Mouse (Mus musculus): ENCODE measurements around the gene Oxld1. TPM values are rescaled to one million over a fixed set of nuclear protein-coding genes. Genes with fewer than 3 reads are reported as not detected.

The Oxld1 gene
- polyA plus RNA-seq, 1 experiment from 2014 or later: 16.4 TPM

- Histone ChIP-seq H3K27me3 (replicated peaks) (no peaks in the 10 kb centered on the region), H3K4me1 (replicated peaks) (peaks cover 31% of the 10 kb centered on the region), H3K4me3 (replicated peaks) (peak overlapping the region; percentile 90), H3K36me3 (peaks cover 27% of the 10 kb centered on the region), H3K27ac (peak overlapping the region; percentile 89), H3K4me2 (replicated peaks) (peak overlapping the region; percentile 92), H3K9me3 (no peaks in the 10 kb centered on the region), H3K9ac (peak overlapping the region; percentile 78)
- ATAC-seq: no peak
- WGBS: 26% methylated on average over 3 of the region's 3 CpGs
Observed at GRCm38 (mm10) chr11:120492878-120493203, 35.0 kb upstream of the Oxld1 start.

DNA sequence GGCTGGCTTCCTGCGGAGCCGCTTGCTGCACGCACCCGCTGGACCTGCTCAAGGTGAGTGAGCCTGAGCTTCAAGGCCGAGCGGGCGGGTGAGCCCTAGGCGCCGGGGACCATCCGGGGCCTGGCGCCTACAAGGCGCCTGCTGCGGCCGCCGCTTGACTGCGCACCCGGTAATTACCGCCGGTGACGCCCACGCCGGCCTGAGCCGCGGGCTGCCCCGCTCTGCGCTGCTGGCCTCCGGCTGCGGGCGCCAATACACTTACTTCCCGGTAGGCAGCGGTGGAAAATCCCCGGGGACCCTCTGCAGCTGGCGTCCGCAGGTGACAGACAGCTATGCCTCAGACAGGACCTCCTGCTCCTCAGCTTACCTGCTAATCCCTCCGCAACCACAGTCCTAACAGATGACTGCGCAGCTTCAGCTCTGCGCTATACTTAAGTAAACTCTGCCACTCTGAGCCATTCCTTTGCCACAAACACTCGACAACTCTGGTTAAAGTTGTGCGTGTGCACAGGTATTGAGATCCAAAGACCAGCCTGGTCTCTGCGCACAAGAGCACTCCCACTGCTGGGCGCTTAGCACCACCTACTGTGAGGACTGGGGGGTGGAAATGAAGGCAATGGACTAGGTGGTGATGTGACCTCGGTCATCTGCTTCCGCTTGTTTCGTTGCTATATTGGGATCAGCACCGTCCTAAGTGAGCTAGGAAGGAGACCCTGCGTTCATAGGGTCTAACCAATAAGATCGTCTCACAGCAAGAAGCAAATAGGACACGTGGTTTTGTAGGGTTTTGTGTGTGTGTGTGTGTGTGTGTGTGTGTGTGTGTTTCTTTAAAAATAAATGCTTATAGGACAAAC is 34.4 kb upstream of the Oxld1 start:
- H3K9me3 ChIP-seq: no peaks in the 10 kb centered on the region
- peaks cover 25% of the 10 kb centered on the region for H3K36me3 ChIP-seq
- no peaks in the 10 kb centered on the region for H3K27me3 ChIP-seq (replicated peaks)
- under 1% methylated on average over 48 of the region's 48 CpGs for WGBS
- peak overlapping the region; percentile 90 for H3K4me3 ChIP-seq (replicated peaks)
- H3K9ac ChIP-seq: peak overlapping the region; percentile 78
- peak overlapping the region; percentile 89 for H3K27ac ChIP-seq
- peaks cover 31% of the 10 kb centered on the region for H3K4me1 ChIP-seq (replicated peaks)
- peak overlapping the region; percentile 92 for H3K4me2 ChIP-seq (replicated peaks)
- peak; percentile 46 for ATAC-seq

DNA sequence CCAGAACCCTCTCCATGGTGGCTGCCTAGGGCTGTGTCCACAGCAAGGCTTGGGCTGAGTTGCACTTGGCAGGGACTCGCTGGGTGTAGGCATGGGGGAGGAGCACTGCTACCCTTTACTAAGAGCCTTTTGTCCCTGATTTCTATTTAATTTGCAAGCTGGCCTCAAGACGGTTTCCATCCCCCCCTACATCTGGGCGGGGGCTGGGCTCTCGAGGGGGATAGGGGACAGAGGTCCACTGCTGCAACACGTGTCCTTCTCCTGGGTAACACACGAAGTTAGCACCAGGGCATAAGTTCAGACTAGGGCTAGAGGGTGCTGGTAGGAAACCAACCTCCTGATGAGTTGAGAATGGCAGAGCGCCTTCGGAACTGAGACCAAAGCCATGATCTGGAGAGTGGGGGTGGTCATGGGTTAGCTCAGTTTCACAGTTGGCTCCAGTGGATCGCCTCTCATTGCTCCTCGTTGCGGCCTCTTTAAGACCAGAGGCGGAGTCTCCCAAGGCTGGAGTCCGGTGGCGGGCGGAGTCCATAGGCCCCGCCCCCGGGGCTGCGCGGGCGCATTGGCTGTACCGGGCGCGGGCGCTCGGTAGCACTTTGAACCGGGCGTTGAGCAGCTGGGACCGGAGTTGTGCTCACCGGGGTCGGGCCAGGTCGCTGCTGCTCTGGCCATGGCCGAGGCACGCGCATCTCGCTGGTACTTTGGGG is 33.6 kb upstream of the Oxld1 start, which contains the start of gene Slc25a10:
TSS of gene Slc25a10 (plus strand) at position 524 of the 707 bp plus-strand sequence.
- H3K36me3 ChIP-seq: peaks cover 20% of the 10 kb centered on the region
- peak within 1 kb of the TSS; percentile 78 for H3K9ac ChIP-seq
- no peaks in the 10 kb centered on the region for H3K27me3 ChIP-seq (replicated peaks)
- H3K4me3 ChIP-seq (replicated peaks): peak within 1 kb of the TSS; percentile 90
- H3K9me3 ChIP-seq: no peaks in the 10 kb centered on the region
- peaks cover 32% of the 10 kb centered on the region for H3K4me1 ChIP-seq (replicated peaks)
- peak within 1 kb of the TSS; percentile 92 for H3K4me2 ChIP-seq (replicated peaks)
- peak; percentile 91 for ATAC-seq
- peak within 1 kb of the TSS; percentile 89 for H3K27ac ChIP-seq
- under 1% methylated on average over 35 of the region's 35 CpGs for WGBS

- no peak for ATAC-seq
- H3K9ac ChIP-seq: 0 out of 2 replicates have a peak overlapping the region, but pooled peaks have one; percentile 3
- H3K4me1 ChIP-seq (replicated peaks): peaks cover 40% of the 10 kb centered on the region
- H3K27me3 ChIP-seq (replicated peaks): no peaks in the 10 kb centered on the region
- 40% methylated on average over 4 of the region's 4 CpGs for WGBS
- H3K27ac ChIP-seq: peak overlapping the region; percentile 89
- 0 out of 2 replicates have a peak overlapping the region, but pooled peaks have one; percentile 10 for H3K4me2 ChIP-seq (replicated peaks)
- no peak overlapping the region for H3K4me3 ChIP-seq (replicated peaks)
- H3K9me3 ChIP-seq: no peaks in the 10 kb centered on the region
- peaks cover 12% of the 10 kb centered on the region for H3K36me3 ChIP-seq
Observed at GRCm38 (mm10) chr11:120490291-120491046, 32.6 kb upstream of the Oxld1 start.

- H3K4me2 ChIP-seq (replicated peaks): no peak overlapping the region; the same call in 1 of the 2 replicates
- peak overlapping the region; percentile 89 for H3K27ac ChIP-seq
- ATAC-seq: peak; percentile 78
- H3K36me3 ChIP-seq: peaks cover 7% of the 10 kb centered on the region; the same call in 1 of the 2 replicates
- H3K9ac ChIP-seq: 0 out of 2 replicates have a peak overlapping the region, but pooled peaks have one; percentile 6
- H3K4me3 ChIP-seq (replicated peaks): no peak overlapping the region
- peaks cover 43% of the 10 kb centered on the region for H3K4me1 ChIP-seq (replicated peaks)
- WGBS: 52% methylated on average over 4 of the region's 4 CpGs
- H3K27me3 ChIP-seq (replicated peaks): no peaks in the 10 kb centered on the region
- no peaks in the 10 kb centered on the region for H3K9me3 ChIP-seq
Observed at GRCm38 (mm10) chr11:120489054-120489761, 31.3 kb upstream of the Oxld1 start.

- H3K27me3 ChIP-seq (replicated peaks): no peaks in the 10 kb centered on the region
- peaks cover 44% of the 10 kb centered on the region for H3K4me1 ChIP-seq (replicated peaks)
- H3K36me3 ChIP-seq: peaks cover 7% of the 10 kb centered on the region; the same call in 1 of the 2 replicates
- H3K4me2 ChIP-seq (replicated peaks): no peak overlapping the region
- H3K4me3 ChIP-seq (replicated peaks): no peak overlapping the region
- no peak for ATAC-seq
- no peaks in the 10 kb centered on the region for H3K9me3 ChIP-seq
- no peak overlapping the region for H3K9ac ChIP-seq
- 64% methylated on average over 4 of the region's 4 CpGs for WGBS
- H3K27ac ChIP-seq: no peak overlapping the region; the same call in 1 of the 2 replicates
Observed at GRCm38 (mm10) chr11:120488516-120488915, 30.6 kb upstream of the Oxld1 start.

DNA sequence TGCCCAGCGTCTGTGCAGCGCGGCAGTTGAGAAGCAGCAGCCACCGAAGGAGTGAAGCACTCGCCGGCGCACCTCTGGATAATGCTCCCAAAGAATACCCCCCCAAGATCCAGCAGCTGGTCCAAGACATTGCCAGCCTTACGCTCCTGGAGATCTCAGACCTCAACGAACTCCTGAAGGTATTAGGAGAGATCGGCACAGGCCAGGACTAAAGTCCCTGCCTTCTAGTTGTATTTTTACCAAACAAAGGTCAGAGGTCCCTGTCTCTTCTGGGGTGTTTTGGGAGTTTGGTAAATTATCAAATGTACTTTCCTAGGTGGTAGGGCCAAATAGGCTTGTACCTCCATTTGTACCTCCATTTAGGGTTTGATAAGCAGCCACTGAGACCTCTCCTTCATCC is 27.4 kb upstream of the Oxld1 start:
- WGBS: 7% methylated on average over 10 of the region's 10 CpGs
- peak overlapping the region; percentile 80 for H3K27ac ChIP-seq
- peaks cover 22% of the 10 kb centered on the region for H3K36me3 ChIP-seq
- ATAC-seq: no peak
- no peaks in the 10 kb centered on the region for H3K9me3 ChIP-seq
- peak overlapping the region; percentile 93 for H3K4me3 ChIP-seq (replicated peaks)
- peak overlapping the region; percentile 78 for H3K4me2 ChIP-seq (replicated peaks)
- H3K9ac ChIP-seq: peak overlapping the region; percentile 94
- peaks cover 26% of the 10 kb centered on the region for H3K4me1 ChIP-seq (replicated peaks)
- no peaks in the 10 kb centered on the region for H3K27me3 ChIP-seq (replicated peaks)

GRCm38 (mm10) chr11:120484265-120484981 is 26.6 kb upstream of the Oxld1 start, which contains the start of gene Mrpl12:
Mrpl12 (plus strand) TSS chr11:120484613.
- 0% methylated on average over 60 of the region's 60 CpGs for WGBS
- Histone ChIP-seq H3K9ac (peak within 1 kb of the TSS; percentile 94), H3K4me2 (replicated peaks) (peak within 1 kb of the TSS; percentile 78), H3K4me3 (replicated peaks) (peak within 1 kb of the TSS; percentile 93), H3K4me1 (replicated peaks) (peaks cover 19% of the 10 kb centered on the region), H3K27ac (peak within 1 kb of the TSS; percentile 80), H3K9me3 (no peaks in the 10 kb centered on the region), H3K27me3 (replicated peaks) (no peaks in the 10 kb centered on the region), H3K36me3 (peaks cover 28% of the 10 kb centered on the region)
- peak; percentile 94 for ATAC-seq

- peak overlapping the region; percentile 94; the same call in 1 of the 2 replicates for H3K9ac ChIP-seq
Observed at GRCm38 (mm10) chr11:120483448-120483934, 25.6 kb upstream of the Oxld1 start.

GRCm38 (mm10) chr11:120472052-120472451 is 14.2 kb upstream of the Oxld1 start:
- no peak for ATAC-seq
- Histone ChIP-seq H3K4me1 (replicated peaks) (peaks cover 10% of the 10 kb centered on the region), H3K4me2 (replicated peaks) (no peak overlapping the region), H3K36me3 (peaks cover 61% of the 10 kb centered on the region), H3K9me3 (no peaks in the 10 kb centered on the region), H3K4me3 (replicated peaks) (no peak overlapping the region), H3K27me3 (replicated peaks) (no peaks in the 10 kb centered on the region), H3K27ac (no peak overlapping the region), H3K9ac (no peak overlapping the region)
- 96% methylated on average over 6 of the region's 6 CpGs for WGBS

More at GRCm38 (mm10) chr11:120483448-120483934, 25.6 kb upstream of the Oxld1 start:
- H3K4me3 ChIP-seq (replicated peaks): peak overlapping the region; percentile 93; the same call in 1 of the 2 replicates
- H3K27me3 ChIP-seq (replicated peaks): no peaks in the 10 kb centered on the region
- peak overlapping the region; percentile 80; the same call in 1 of the 2 replicates for H3K27ac ChIP-seq
- ATAC-seq: no peak
- peaks cover 19% of the 10 kb centered on the region for H3K4me1 ChIP-seq (replicated peaks)
- H3K4me2 ChIP-seq (replicated peaks): peak overlapping the region; percentile 78
- H3K36me3 ChIP-seq: peaks cover 36% of the 10 kb centered on the region
- no peaks in the 10 kb centered on the region for H3K9me3 ChIP-seq
- WGBS: 81% methylated on average over 7 of the region's 7 CpGs
